Mouse (Mus musculus) liver, embryonic 13.5 days (tissue): ENCODE results near the gene Pimreg. TPM values are rescaled to one million over a fixed set of nuclear protein-coding genes. Genes with fewer than 3 reads are reported as not detected.

Experiments
- ATAC-seq: fragments of 200-750 bp; cut with Nextera tagmentation; 2 replicates; pipeline ENCODE4 v1.8.0; 2017; ENCODE audit warnings: low read depth, mild to moderate bottlenecking, moderate number of reproducible peaks, moderate library complexity
- DNase-seq: peaks from one replicate; pipeline ENCODE4 v3.0.0; 2022
- H3K27ac ChIP-seq: fragments of 300-500 bp; sonication (generic); 2 replicates; pipeline ENCODE4 v1.5.1; 2015; ENCODE audit warnings: moderate library complexity, mild to moderate bottlenecking, inconsistent platforms
- H3K27me3 ChIP-seq: fragments of 300-500 bp; sonication (generic); 2 replicates; pipeline ENCODE4 v1.6.1; 2015; ENCODE audit warnings: mild to moderate bottlenecking, inconsistent platforms
- H3K36me3 ChIP-seq: fragments of 300-500 bp; sonication (generic); 2 replicates; pipeline ENCODE4 v1.6.1; 2015; ENCODE audit warnings: mild to moderate bottlenecking, inconsistent platforms
- H3K4me1 ChIP-seq: fragments of 300-500 bp; sonication (generic); replicated peaks from 2 replicates; pipeline ENCODE4 v1.6.1; 2015; ENCODE audit warnings: inconsistent platforms
- H3K4me2 ChIP-seq: fragments of 300-500 bp; sonication (generic); 2 replicates; pipeline ENCODE4 v1.6.1; 2015; ENCODE audit warnings: inconsistent platforms, mild to moderate bottlenecking, moderate library complexity
- H3K4me3 ChIP-seq: fragments of 300-500 bp; sonication (generic); replicated peaks from 2 replicates; pipeline ENCODE4 v1.5.1; 2015; ENCODE audit warnings: mild to moderate bottlenecking, inconsistent platforms
- H3K9ac ChIP-seq: fragments of 300-500 bp; sonication (generic); 2 replicates; pipeline ENCODE4 v1.6.1; 2015; ENCODE audit warnings: mild to moderate bottlenecking, inconsistent platforms
- H3K9me3 ChIP-seq: fragments of 300-500 bp; sonication (generic); replicated peaks from 2 replicates; pipeline ENCODE4 v1.6.1; 2016; ENCODE audit warnings: inconsistent platforms
- WGBS: fragments of 180-500 bp; shearing (Covaris S2); methylation state at CpG from one replicate; pipeline ENCODE4 v1.1.7; 2015; ENCODE audit not compliant: insufficient replicate concordance; 5-methylcytosine and 5-hydroxymethylcytosine counted together
- polyA plus RNA-seq: library from polyadenylated mRNA; unstranded; fragments of >200 nt; fragmentation: Nextera tagmentation; extraction: Ambion mirVana; gene quantifications from 2 replicates; pipeline ENCODE4 v1.2.1, GENCODE M21; 2015

The Pimreg gene
- polyA plus RNA-seq, 1 experiment from 2014 or later = 27.7 TPM

- Histone ChIP-seq H3K36me3 (0 out of 2 replicates have a peak, but pooled peaks cover 14% of the 10 kb centered on the region), H3K4me2 (peak overlapping the region; percentile 60), H3K9me3 (no peaks in the 10 kb centered on the region), H3K9ac (no peak overlapping the region), H3K4me3 (peak overlapping the region; percentile 35), H3K27ac (no peak overlapping the region), H3K27me3 (peaks cover 35% of the 10 kb centered on the region), H3K4me1 (no peaks in the 10 kb centered on the region; the same call in 1 of the 2 replicates)
- 21% methylated on average over 14 of the region's 14 CpGs for WGBS
- DNase-seq (no peak), ATAC-seq (no peak)
Measured at GRCm38 (mm10) chr11:72050168-72050894, 8.5 kb downstream of the Pimreg start.

DNA sequence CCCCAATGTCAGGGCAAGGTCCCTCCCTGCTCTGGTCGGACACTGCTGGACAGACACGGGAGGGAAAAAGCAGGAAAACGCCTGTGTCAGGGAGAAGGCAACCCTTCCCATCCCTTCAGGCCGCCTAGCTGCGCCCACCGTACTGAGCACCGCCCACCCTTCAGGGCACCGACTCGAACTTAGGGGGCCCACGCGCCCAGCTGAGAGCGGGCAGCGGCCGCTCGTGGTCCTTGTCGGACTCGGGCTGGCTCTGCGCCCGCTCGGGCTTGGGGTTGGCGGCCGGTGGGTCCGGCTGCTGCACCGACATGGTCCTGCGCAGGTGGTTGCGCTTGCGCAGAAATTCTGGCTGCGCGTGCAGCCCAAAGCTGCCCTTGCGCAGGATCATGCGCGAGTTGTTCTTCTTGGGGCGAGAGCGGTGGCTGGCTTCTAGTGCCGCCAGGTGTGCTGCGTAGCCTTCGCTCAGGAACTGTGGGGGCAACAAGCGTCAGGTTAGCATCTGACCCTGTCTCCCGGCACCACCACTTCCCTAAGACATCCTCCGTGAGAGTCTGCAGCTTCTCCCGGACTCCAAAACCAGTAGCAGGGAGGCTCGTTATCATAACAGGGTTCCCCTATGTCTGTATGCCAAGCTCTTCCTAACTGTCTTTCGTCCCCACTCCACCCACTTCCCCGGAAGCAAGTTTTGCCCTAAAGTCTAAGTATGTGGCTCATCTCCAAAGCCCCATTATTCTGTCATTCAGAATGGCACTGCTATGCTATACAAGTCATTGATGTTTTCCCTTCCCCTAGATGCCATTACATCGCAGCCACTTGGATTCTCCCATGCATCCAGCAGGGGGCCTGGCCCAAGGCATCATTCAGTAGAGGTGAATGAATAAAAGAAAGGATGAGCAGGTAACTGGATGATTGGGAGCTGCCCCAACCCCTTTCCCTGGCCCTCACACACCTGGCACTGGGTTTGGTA lies 9.3 kb downstream of the Pimreg start:
- H3K27me3 ChIP-seq = peaks cover 35% of the 10 kb centered on the region
- DNase-seq = no peak

GRCm38 (mm10) chr11:72052221-72052620 lies 10.4 kb downstream of the Pimreg start:
- H3K4me2 ChIP-seq = no peak overlapping the region
- peaks cover 35% of the 10 kb centered on the region for H3K27me3 ChIP-seq
- ATAC-seq (no peak), DNase-seq (no peak)
- no peak overlapping the region for H3K4me3 ChIP-seq
- no peaks in the 10 kb centered on the region for H3K36me3 ChIP-seq
- H3K4me1 ChIP-seq = no peaks in the 10 kb centered on the region; the same call in 1 of the 2 replicates
- H3K9ac ChIP-seq = no peak overlapping the region
- no peaks in the 10 kb centered on the region for H3K9me3 ChIP-seq
- H3K27ac ChIP-seq = no peak overlapping the region
- WGBS = 28% methylated on average over 3 of the region's 3 CpGs

More for the DNA sequence above, 9.3 kb downstream of the Pimreg start:
- no peak for ATAC-seq
- peak overlapping the region; percentile 35 for H3K4me3 ChIP-seq
- WGBS = 3% methylated on average over 43 of the region's 45 CpGs
- H3K36me3 ChIP-seq = 0 out of 2 replicates have a peak, but pooled peaks cover 6% of the 10 kb centered on the region
- H3K9me3 ChIP-seq = no peaks in the 10 kb centered on the region
- no peak overlapping the region for H3K27ac ChIP-seq
- no peak overlapping the region for H3K9ac ChIP-seq
- H3K4me2 ChIP-seq = peak overlapping the region; percentile 60
- H3K4me1 ChIP-seq = no peaks in the 10 kb centered on the region; the same call in 1 of the 2 replicates

DNA sequence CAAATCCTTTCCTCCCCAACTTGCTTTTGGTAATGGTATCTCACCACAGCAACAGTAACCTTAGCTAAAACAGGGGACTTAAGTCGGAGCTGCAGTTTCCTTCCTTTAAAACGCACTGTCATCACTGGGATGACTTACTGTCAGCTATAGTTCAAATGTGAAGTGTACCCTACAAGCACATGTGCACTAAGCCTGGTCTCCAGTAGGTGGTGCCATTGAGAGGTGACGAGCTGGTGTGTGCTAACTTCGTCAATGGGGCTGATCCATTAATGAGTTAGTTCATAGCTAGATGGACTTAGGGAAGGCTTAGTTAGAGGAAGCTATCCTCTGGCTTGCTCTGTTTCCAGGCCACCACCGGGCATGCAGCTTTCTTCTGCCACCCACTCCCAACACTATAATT lies 10.8 kb downstream of the Pimreg start:
- Histone ChIP-seq H3K27me3 (peaks cover 35% of the 10 kb centered on the region), H3K4me1 (no peaks in the 10 kb centered on the region; the same call in 1 of the 2 replicates), H3K4me2 (no peak overlapping the region), H3K9ac (no peak overlapping the region), H3K9me3 (no peaks in the 10 kb centered on the region), H3K4me3 (no peak overlapping the region), H3K27ac (no peak overlapping the region), H3K36me3 (no peaks in the 10 kb centered on the region)
- DNase-seq (peak; percentile 18), ATAC-seq (no peak)
- WGBS = 5% methylated on average over 5 of the region's 5 CpGs

GRCm38 (mm10) chr11:72055176-72055575 lies 13.3 kb downstream of the Pimreg start:
- H3K9me3 ChIP-seq = no peaks in the 10 kb centered on the region
- H3K27me3 ChIP-seq = peaks cover 23% of the 10 kb centered on the region
- no peak overlapping the region for H3K27ac ChIP-seq
- no peak overlapping the region for H3K4me2 ChIP-seq
- H3K9ac ChIP-seq = no peak overlapping the region
- ATAC-seq (no peak), DNase-seq (no peak)
- no peak overlapping the region for H3K4me3 ChIP-seq
- no peaks in the 10 kb centered on the region for H3K36me3 ChIP-seq
- H3K4me1 ChIP-seq = no peaks in the 10 kb centered on the region; the same call in 1 of the 2 replicates
- 61% methylated on average over 2 of the region's 2 CpGs for WGBS

- DNase-seq = no peak
- Histone ChIP-seq H3K27me3 (peaks cover 3% of the 10 kb centered on the region), H3K4me1 (no peaks in the 10 kb centered on the region), H3K27ac (no peak overlapping the region), H3K9ac (no peak overlapping the region), H3K4me2 (no peak overlapping the region), H3K9me3 (no peaks in the 10 kb centered on the region), H3K4me3 (no peak overlapping the region), H3K36me3 (no peaks in the 10 kb centered on the region)
- ATAC-seq = no peak
- 44% methylated on average over 3 of the region's 3 CpGs for WGBS
Measured at GRCm38 (mm10) chr11:72057166-72057565, 15.3 kb downstream of the Pimreg start.

GRCm38 (mm10) chr11:72060416-72060815 lies 18.6 kb downstream of the Pimreg start:
- WGBS = 49% methylated on average over 9 of the region's 9 CpGs
- Histone ChIP-seq H3K4me3 (no peak overlapping the region), H3K36me3 (no peaks in the 10 kb centered on the region), H3K9ac (no peak overlapping the region), H3K4me1 (no peaks in the 10 kb centered on the region), H3K9me3 (no peaks in the 10 kb centered on the region), H3K27ac (no peak overlapping the region), H3K4me2 (no peak overlapping the region), H3K27me3 (no peaks in the 10 kb centered on the region)
- ATAC-seq = no peak
- no peak for DNase-seq

DNA sequence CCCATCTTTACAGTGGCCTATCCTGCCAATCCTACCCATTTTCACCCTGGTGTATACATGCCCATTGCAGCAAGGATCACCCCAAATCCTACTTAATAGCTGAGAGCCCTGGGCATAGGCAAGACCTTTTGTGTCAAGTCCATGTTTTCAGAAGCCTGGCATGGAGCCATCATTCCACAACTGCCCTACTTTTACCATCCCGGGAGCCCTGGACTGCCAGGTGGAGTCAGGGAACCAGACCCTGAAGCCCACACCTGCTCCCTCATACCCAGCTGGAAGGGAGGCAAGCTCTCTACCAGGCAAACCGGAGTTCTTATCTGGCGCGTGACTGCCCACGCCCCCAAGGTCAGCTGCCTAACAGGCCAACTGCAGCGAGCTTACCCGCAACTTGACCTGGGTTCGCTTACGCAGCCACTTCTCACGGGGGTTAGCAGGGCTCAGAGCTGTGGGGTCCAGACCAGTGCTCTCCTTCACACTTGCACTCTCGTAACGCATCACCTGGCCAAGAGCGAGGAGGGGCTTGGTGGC lies 19.3 kb downstream of the Pimreg start:
- H3K4me3 ChIP-seq = no peak overlapping the region
- H3K4me2 ChIP-seq = no peak overlapping the region
- H3K27ac ChIP-seq = no peak overlapping the region
- no peak overlapping the region for H3K9ac ChIP-seq
- no peaks in the 10 kb centered on the region for H3K9me3 ChIP-seq
- no peaks in the 10 kb centered on the region for H3K27me3 ChIP-seq
- DNase-seq (no peak), ATAC-seq (no peak)
- no peaks in the 10 kb centered on the region for H3K4me1 ChIP-seq
- H3K36me3 ChIP-seq = no peaks in the 10 kb centered on the region
- 63% methylated on average over 13 of the region's 13 CpGs for WGBS

- WGBS = 55% methylated on average over 6 of the region's 6 CpGs
- Histone ChIP-seq H3K9me3 (no peaks in the 10 kb centered on the region), H3K27me3 (no peaks in the 10 kb centered on the region; the same call in 1 of the 2 replicates), H3K36me3 (no peaks in the 10 kb centered on the region), H3K9ac (no peak overlapping the region), H3K4me1 (no peaks in the 10 kb centered on the region), H3K27ac (no peak overlapping the region), H3K4me2 (no peak overlapping the region), H3K4me3 (no peak overlapping the region)
- DNase-seq = no peak
- no peak for ATAC-seq
Measured at GRCm38 (mm10) chr11:72064414-72064813, 22.6 kb downstream of the Pimreg start.

DNA sequence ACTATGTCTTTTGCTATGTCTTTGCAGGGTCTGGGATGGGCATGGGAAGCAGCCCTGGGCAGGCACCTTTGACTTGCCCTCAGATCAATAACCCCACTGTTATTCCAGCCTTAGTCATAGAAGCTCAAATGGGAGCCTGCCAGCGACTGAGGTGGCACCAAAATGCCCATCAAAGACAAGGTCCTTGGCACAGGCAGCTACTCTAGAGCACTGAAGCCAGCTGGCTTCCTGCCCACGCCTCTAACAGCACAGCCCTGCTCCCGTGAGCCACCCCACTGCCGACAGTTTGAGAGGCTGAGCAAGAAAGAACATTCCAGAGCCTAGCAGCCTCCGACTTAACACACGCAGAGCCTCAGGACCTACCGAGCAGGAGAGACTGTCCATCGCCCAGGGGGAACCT lies 23.3 kb downstream of the Pimreg start:
- Histone ChIP-seq H3K4me3 (no peak overlapping the region), H3K36me3 (no peaks in the 10 kb centered on the region), H3K4me1 (no peaks in the 10 kb centered on the region), H3K27ac (no peak overlapping the region), H3K9ac (no peak overlapping the region), H3K9me3 (no peaks in the 10 kb centered on the region), H3K4me2 (no peak overlapping the region), H3K27me3 (no peaks in the 10 kb centered on the region; the same call in 1 of the 2 replicates)
- ATAC-seq = no peak
- WGBS = 56% methylated on average over 8 of the region's 8 CpGs
- DNase-seq = no peak

- H3K9me3 ChIP-seq = no peaks in the 10 kb centered on the region
- no peak overlapping the region for H3K9ac ChIP-seq
- WGBS = 26% methylated on average over 6 of the region's 6 CpGs
- no peaks in the 10 kb centered on the region for H3K4me1 ChIP-seq
- H3K27ac ChIP-seq = no peak overlapping the region
- no peak for DNase-seq
- no peak for ATAC-seq
- no peaks in the 10 kb centered on the region; the same call in 1 of the 2 replicates for H3K27me3 ChIP-seq
- H3K4me3 ChIP-seq = no peak overlapping the region
- H3K4me2 ChIP-seq = no peak overlapping the region
- no peaks in the 10 kb centered on the region for H3K36me3 ChIP-seq
Measured at GRCm38 (mm10) chr11:72066330-72066729, 24.5 kb downstream of the Pimreg start.
